Mouse (Mus musculus) midbrain, postnatal 0 days (tissue): ENCODE data around the gene Rnf212. TPM values are rescaled to one million over a fixed set of nuclear protein-coding genes. Genes with fewer than 3 reads are reported as not detected.

Experiments used
- ATAC-seq: fragments of 200-750 bp; cut with Nextera tagmentation; 2 replicates; pipeline ENCODE4 v1.8.0; 2017; ENCODE audit warnings: moderate number of reproducible peaks, mild to moderate bottlenecking, moderate TSS enrichment, moderate library complexity; ENCODE audit not compliant: low FRiP score
- DNase-seq: peaks from one replicate; pipeline ENCODE4 v3.0.0-alpha.2; 2015; ENCODE audit warnings: low spot score
- H3K27ac ChIP-seq: fragments of 300-500 bp; sonication (generic); 2 replicates; pipeline ENCODE4 v1.5.1; 2014; ENCODE audit warnings: low read depth, mild to moderate bottlenecking, low read length, mixed read lengths
- H3K27me3 ChIP-seq: fragments of 300-500 bp; sonication (generic); 2 replicates; pipeline ENCODE4 v1.6.1; 2014; ENCODE audit warnings: low read length, control low read depth, mixed read lengths; ENCODE audit not compliant: insufficient read depth
- H3K36me3 ChIP-seq: fragments of 300-500 bp; sonication (generic); 2 replicates; pipeline ENCODE4 v1.6.1; 2014; ENCODE audit warnings: low read length, control low read depth, mixed read lengths; ENCODE audit not compliant: insufficient read depth
- H3K4me1 ChIP-seq: fragments of 300-500 bp; sonication (generic); 2 replicates; pipeline ENCODE4 v1.6.1; 2014; ENCODE audit warnings: mild to moderate bottlenecking, control low read depth, antibody characterized with exemption, low read length, mixed read lengths; ENCODE audit not compliant: insufficient read depth
- H3K4me2 ChIP-seq: fragments of 300-500 bp; sonication (generic); 2 replicates; pipeline ENCODE4 v1.6.1; 2014; ENCODE audit warnings: low read depth, mild to moderate bottlenecking, low read length, mixed read lengths; ENCODE audit not compliant: poor library complexity, severe bottlenecking
- H3K4me3 ChIP-seq: fragments of 300-500 bp; sonication (generic); 2 replicates; pipeline ENCODE4 v1.5.1; 2014; ENCODE audit warnings: low read depth, mild to moderate bottlenecking, low read length, moderate library complexity
- H3K9ac ChIP-seq: fragments of 300-500 bp; sonication (generic); replicated peaks from 2 replicates; pipeline ENCODE4 v1.6.1; 2014; ENCODE audit warnings: mild to moderate bottlenecking, low read length, moderate library complexity, mixed read lengths; ENCODE audit not compliant: poor library complexity, severe bottlenecking
- H3K9me3 ChIP-seq: fragments of 300-500 bp; sonication (generic); 2 replicates; pipeline ENCODE4 v1.6.1; 2016; ENCODE audit warnings: low read length, control low read depth
- CTCF ChIP-seq: IDR thresholded peaks from 2 replicates; pipeline ENCODE4 v1.5.1; 2016; ENCODE audit warnings: antibody characterized with exemption, mild to moderate bottlenecking
- WGBS: fragments of 180-500 bp; shearing (Covaris S2); extraction: QIAGEN DNeasy Blood & Tissue Kit; methylation state at CpG from one replicate; pipeline ENCODE4 v1.1.7; 2014; 5-methylcytosine and 5-hydroxymethylcytosine counted together
- polyA plus RNA-seq: library from polyadenylated mRNA; unstranded; fragments of >200 nt; fragmentation: Nextera tagmentation; extraction: Ambion mirVana; gene quantifications from 2 replicates; pipeline ENCODE4 v1.2.1, GENCODE M21; 2015
- total RNA-seq: library from RNA; depleted of rRNA; stranded (reverse); fragments of >200 nt; gene quantifications from 2 replicates; pipeline ENCODE4 v1.2.3, GENCODE M21; 2014

The Rnf212 gene
- total and polyA plus RNA-seq, 2 experiments from 2014 or later: not detected

- Histone ChIP-seq H3K4me3 (no peak overlapping the region), H3K4me2 (no peak overlapping the region), H3K27me3 (no peaks in the 10 kb centered on the region), H3K9me3 (no peaks in the 10 kb centered on the region), H3K4me1 (no peaks in the 10 kb centered on the region), H3K27ac (no peak overlapping the region), H3K9ac (no peak overlapping the region), H3K36me3 (peaks cover 6% of the 10 kb centered on the region; the same call in 1 of the 2 replicates)
- no peak for TF ChIP-seq CTCF
- WGBS: 64% methylated on average over 6 of the region's 6 CpGs
- no peak for ATAC-seq
- no peak for DNase-seq
These were observed 65.6 kb downstream of the Rnf212 start for GRCm38 (mm10) chr5:108708981-108709731.

GRCm38 (mm10) chr5:108708419-108708818 is 66.4 kb downstream of the Rnf212 start:
- Histone ChIP-seq H3K27ac (no peak overlapping the region), H3K27me3 (no peaks in the 10 kb centered on the region), H3K9ac (no peak overlapping the region), H3K4me3 (no peak overlapping the region), H3K4me1 (no peaks in the 10 kb centered on the region), H3K4me2 (no peak overlapping the region), H3K36me3 (peaks cover 6% of the 10 kb centered on the region; the same call in 1 of the 2 replicates), H3K9me3 (no peaks in the 10 kb centered on the region)
- 100% methylated on average over 1 of the region's 1 CpGs for WGBS
- no peak for TF ChIP-seq CTCF
- no peak for ATAC-seq
- no peak for DNase-seq

- Histone ChIP-seq H3K27me3 (no peaks in the 10 kb centered on the region), H3K4me3 (no peak overlapping the region), H3K36me3 (peaks cover 6% of the 10 kb centered on the region; the same call in 1 of the 2 replicates), H3K27ac (no peak overlapping the region), H3K4me2 (no peak overlapping the region), H3K9ac (no peak overlapping the region), H3K9me3 (no peaks in the 10 kb centered on the region), H3K4me1 (no peaks in the 10 kb centered on the region)
- no peak for TF ChIP-seq CTCF
- 93% methylated on average over 2 of the region's 2 CpGs for WGBS
- DNase-seq (no peak), ATAC-seq (no peak)
These were observed 67.0 kb downstream of the Rnf212 start for GRCm38 (mm10) chr5:108707758-108708157.

- DNase-seq: no peak
- H3K36me3 ChIP-seq: peaks cover 6% of the 10 kb centered on the region; the same call in 1 of the 2 replicates
- no peak overlapping the region for H3K4me3 ChIP-seq
- TF ChIP-seq CTCF: no peak
- no peaks in the 10 kb centered on the region for H3K4me1 ChIP-seq
- 89% methylated on average over 12 of the region's 12 CpGs for WGBS
- no peak for ATAC-seq
- no peak overlapping the region for H3K27ac ChIP-seq
- H3K9ac ChIP-seq: no peak overlapping the region
- no peaks in the 10 kb centered on the region for H3K9me3 ChIP-seq
- H3K4me2 ChIP-seq: no peak overlapping the region
- H3K27me3 ChIP-seq: no peaks in the 10 kb centered on the region
These were observed 70.8 kb downstream of the Rnf212 start for GRCm38 (mm10) chr5:108703754-108704626.

- H3K9ac ChIP-seq: no peak overlapping the region
- H3K27ac ChIP-seq: no peak overlapping the region
- no peak for ATAC-seq
- H3K9me3 ChIP-seq: no peaks in the 10 kb centered on the region
- TF ChIP-seq CTCF: no peak
- peaks cover 6% of the 10 kb centered on the region; the same call in 1 of the 2 replicates for H3K36me3 ChIP-seq
- H3K27me3 ChIP-seq: no peaks in the 10 kb centered on the region
- H3K4me1 ChIP-seq: no peaks in the 10 kb centered on the region
- H3K4me2 ChIP-seq: no peak overlapping the region
- WGBS: 65% methylated on average over 10 of the region's 10 CpGs
- no peak for DNase-seq
- H3K4me3 ChIP-seq: no peak overlapping the region
These were observed 73.3 kb downstream of the Rnf212 start for GRCm38 (mm10) chr5:108701341-108702021.
